Mouse (Mus musculus) thymus, adult 18-20 months (tissue): ENCODE data around the gene Rgs8.

Experiments used
- DNase-seq, 2 experiments: peaks; one replicate each; pipeline ENCODE4 v3.0.0; 2022; ENCODE audit warnings: mixed read lengths in 2 of 2

The Rgs8 gene

DNA sequence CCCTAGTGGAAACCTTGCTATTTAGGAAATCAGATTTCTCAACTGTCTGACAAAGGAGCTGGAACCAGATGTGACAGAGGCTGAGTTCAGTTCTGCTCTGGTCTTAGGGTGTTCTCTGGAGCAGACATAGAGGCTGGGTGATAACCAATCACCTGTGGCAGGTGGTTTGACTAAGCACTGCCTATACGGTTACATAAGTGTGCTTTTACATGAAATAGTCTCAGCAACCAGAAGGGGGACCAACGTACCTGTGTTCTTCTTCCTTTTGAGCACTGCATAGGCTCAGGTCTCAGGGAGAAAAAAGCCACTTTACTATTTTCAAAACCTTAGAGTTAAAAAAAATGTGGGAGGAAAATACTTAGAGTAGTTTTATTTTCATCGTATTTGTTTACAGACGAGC lies 22.8 kb downstream of the Rgs8 start:
- DNase-seq, result no peak

DNA sequence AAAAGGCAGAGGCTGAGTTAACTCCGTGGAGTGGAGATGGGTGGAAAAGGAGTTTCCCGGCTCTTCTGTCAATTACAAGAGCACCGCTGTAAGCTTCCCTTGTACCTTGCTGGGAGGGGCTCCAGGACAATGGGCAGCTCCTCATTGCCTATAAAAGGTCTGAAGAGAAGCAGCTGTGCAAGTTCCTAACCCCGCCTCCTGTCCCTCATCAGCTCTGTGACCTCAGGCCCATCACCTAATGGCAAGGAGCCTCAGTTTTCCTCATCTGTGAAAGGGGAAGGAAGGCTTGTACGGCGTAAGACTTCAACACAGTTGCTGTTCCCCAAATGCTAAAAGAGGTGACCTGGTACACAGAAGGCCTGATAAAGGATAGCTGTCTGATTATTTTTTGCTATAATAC lies 24.8 kb downstream of the Rgs8 start:
- DNase-seq, result no peak

- DNase-seq, result no peak
Observed at GRCm38 (mm10) chr1:153679147-153679546, 26.3 kb downstream of the Rgs8 start.

- DNase-seq, result no peak
Observed at GRCm38 (mm10) chr1:153679653-153680052, 26.8 kb downstream of the Rgs8 start.

GRCm38 (mm10) chr1:153680363-153680762 lies 27.5 kb downstream of the Rgs8 start:
- DNase-seq, result no peak

GRCm38 (mm10) chr1:153681036-153681435 lies 28.2 kb downstream of the Rgs8 start:
- DNase-seq, result no peak

DNA sequence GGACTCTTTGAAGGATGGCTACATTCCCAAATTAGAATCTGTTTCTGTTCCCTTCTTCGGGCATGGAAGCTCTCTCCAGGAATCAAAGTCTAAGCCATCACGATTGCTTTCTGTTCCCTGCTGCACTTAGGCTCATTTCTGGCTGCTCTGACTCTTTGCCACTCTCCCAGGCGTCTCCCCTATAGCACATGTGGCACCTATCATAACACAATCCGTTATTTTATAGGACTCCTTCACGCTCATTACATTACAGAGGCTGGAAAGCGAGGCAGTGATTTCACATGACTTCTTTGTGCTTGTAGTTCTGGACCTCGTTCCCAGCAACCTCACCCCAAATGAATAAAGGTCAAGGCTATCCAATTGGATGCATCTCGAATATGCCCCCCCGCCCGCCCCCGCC lies 30.4 kb downstream of the Rgs8 start:
- DNase-seq, result no peak

GRCm38 (mm10) chr1:153685630-153686029 lies 32.8 kb downstream of the Rgs8 start:
- DNase-seq, result no peak

DNA sequence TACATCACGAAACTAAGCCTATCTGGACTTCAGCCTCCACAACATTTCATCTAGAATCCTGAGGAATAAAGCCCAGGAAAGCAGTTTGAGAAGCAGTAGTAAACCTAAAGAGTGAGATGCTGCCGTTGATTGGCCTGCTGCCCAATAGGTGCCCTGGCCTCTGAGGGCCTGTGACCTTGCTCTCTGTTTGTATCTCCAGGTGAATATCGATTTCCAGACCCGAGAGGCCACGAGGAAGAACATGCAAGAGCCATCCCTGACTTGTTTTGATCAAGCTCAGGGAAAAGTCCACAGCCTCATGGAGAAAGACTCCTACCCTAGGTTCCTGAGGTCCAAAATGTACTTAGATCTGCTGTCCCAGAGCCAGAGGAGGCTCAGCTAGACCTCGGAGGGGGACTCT lies 39.7 kb downstream of the Rgs8 start:
- DNase-seq, result no peak

DNA sequence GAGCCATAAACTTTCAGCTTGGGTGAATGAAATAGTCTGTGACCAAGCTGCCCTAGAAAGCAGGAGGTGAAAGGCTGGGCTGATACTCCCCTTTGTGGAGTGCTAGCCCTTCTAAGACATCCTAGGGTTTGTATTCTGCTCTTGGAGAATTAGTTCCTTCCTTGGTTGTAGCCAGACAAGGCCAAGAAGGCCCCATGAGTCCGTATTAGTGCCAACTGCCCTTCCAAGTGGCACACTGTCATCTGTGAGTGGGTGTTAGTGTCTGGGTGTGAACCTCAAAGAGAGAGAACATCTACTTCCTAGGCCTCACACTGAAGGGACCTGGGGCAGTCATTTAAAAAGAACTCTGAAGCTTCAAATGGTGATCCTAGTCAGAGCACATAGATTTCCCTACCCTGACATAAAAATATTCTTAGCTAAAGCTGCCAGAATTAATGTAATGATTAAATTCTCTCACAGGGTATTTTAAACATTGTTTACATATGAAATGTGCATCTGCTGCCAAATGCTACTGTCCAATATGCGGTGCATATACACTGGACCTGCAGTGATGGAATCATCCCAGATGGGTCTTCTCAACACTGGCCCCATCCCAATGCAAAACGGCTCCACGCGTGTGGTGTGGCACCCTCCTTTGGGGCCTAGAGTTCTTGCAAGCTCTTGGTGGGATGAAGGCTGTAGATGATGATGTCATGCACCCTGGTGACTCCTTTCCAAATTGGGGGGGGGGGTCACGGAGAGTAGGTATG lies 41.7 kb downstream of the Rgs8 start:
- no peak for DNase-seq

GRCm38 (mm10) chr1:153695398-153695797 lies 42.6 kb downstream of the Rgs8 start:
- DNase-seq, result no peak

DNA sequence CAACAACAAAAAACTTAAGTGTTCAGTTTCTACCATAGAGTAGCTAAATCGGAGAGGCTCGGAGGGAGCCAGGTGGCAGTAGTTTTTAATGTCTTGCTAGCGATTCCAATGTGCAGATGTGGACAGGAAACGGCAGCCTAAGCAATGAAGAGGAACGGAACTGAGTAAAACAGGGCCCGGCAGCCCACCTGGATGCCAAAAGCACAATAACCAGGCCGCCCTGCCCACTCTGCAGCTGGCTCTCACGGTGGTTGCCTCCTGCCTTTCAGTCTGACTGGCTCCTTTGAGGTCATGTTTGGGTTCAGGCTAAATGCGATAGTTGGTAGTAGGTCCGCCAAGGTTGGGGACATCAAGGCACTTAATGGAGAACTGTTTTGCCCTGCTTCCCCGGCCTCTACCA lies 43.3 kb downstream of the Rgs8 start:
- no peak for DNase-seq

DNA sequence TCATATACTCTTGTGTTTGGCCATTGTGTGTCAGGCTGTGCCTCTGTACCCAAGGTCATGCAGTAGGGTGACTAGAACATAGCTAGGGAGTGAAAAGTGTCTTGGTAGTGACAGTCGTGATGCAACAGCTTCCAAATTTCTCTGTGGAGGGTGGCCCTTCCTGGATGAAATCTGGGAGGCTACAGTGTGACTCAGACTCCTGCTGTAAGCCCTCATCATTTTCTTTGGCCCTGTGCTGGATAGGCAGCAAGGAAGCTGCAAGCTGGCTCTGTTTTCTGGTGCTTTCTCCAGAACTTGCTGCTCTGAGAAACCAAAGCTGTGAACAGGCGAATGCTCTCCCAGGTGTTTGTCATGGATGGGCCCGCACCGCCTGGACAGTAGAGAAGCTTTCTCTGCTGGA lies 43.7 kb downstream of the Rgs8 start:
- no peak for DNase-seq

- no peak for DNase-seq
Observed at GRCm38 (mm10) chr1:153697581-153698251, 44.9 kb downstream of the Rgs8 start.

GRCm38 (mm10) chr1:153698311-153699084 lies 45.7 kb downstream of the Rgs8 start:
- no peak for DNase-seq

GRCm38 (mm10) chr1:153700448-153701063 lies 47.7 kb downstream of the Rgs8 start:
- DNase-seq, result no peak

DNA sequence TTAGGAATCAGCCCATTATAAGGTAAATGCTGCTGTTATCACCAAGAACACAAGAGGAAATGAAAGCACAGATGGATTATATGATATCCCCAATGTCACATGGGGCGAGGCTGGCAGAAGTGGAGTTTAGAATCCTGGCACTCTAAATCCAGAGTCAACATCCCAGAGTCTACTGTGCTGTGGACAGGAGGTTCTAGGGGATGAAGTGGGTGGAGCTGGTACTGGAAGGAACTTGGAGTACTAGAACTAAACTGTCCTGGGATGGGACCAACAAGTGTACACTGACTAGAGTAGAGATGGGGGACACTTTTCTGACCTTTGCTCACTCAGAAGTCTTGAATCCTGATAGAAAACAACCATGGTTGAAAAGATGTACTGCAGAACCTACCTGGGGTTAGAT lies 48.6 kb downstream of the Rgs8 start:
- no peak for DNase-seq

GRCm38 (mm10) chr1:153702166-153702852 lies 49.5 kb downstream of the Rgs8 start:
- no peak for DNase-seq

DNA sequence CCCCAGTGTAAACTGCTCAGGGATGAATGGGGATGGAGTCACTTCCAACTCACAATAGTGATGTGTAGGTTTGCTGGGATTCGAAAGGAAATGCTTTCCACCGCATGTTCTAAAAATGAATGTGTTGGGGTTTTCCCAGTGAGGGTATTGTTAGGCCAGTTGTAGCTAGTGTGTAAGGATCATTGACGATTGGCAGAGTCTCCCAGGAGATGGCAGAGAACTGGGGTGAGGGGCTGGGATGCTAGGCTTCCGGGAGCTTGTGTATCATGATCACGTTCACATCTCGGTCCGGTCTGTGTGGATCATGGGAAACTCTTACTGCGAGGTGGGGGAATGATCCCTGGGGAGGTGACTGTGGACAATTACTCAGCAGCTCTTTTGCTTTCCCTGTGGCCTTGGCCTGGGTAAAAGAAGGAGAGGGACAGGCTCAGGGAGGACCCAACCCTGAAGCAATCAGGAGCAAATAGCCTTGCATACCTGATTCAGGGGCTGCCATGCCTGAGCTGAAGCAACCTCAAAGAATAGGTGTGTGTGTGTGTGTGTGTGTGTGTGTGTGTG lies 50.1 kb downstream of the Rgs8 start:
- no peak for DNase-seq

DNA sequence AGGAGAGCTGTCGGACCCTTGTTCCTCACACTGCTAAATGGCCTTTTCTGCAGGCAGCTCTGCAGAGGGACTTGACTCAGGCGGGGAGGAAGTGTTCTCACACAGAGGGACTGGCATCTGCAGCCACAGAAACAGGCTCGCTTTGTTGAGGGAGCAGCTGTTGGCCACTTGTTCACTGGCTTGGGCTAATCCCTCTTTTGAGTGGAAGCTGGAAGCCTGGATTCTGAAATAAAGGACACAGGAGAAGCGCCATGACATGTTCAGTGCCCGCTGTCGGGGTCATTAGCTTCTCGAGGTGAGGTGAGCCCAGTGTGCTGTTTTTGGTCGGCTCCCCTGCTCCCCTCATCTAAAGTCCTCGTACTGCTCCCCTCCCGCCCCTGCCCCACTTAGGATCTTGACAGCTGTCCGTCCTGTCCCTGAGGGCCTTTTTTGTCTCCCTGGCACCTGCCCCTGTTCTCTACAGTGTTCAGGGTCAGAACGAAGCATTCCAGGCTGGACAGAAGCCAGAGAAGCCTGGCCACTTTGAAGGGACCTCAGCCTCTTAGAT lies 50.7 kb downstream of the Rgs8 start:
- no peak for DNase-seq

DNA sequence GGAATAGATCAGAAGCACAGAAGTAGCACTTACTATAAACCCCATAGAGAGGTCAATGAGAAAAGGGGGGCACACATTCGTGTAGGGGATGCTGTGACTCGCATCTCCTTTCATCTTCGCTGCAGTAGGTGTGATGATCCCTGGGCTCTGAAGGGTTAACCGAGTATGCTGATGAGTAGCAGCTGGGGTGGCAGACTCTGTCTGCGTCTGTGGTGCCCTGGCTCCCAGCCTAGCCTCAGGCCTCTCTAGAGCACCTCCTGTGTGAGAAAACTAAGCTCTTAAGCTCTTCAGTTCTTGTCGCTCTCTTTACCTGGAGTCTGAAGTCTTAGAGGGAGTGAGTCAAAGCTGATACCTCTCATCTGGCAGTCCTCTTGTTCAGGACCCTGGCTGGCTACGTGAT lies 51.3 kb downstream of the Rgs8 start:
- DNase-seq, result no peak

DNA sequence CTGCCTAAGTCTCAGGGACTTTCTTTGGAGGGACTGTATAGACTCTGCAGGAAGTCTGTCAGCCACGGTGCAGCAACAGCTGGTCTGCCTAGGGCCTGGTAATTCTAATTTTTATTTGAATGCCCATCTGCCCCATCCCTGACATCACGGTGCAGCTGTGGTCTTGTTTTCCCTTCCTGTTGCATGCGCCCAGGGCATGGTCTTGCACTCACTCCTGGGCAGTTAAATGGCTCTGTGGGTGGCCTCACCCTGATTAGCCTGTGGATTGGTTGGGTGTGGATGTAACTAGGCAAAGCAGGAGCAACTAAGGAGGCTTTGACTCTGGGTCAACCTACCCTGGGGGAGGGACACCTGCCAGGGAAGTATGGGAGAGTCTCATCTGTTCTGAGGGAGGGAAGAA lies 52.2 kb downstream of the Rgs8 start:
- no peak for DNase-seq
